Mouse (Mus musculus) hindbrain, embryonic 14.5 days (tissue): ENCODE results near the gene Zwilch. TPM values are rescaled to one million over a fixed set of nuclear protein-coding genes. Genes with fewer than 3 reads are reported as not detected.

ENCODE experiments used
- ATAC-seq: fragments of 200-750 bp; cut with Nextera tagmentation; 2 replicates; pipeline ENCODE4 v1.8.0; 2017; ENCODE audit warnings: moderate number of reproducible peaks, mild to moderate bottlenecking, moderate TSS enrichment, moderate library complexity; ENCODE audit not compliant: low FRiP score
- DNase-seq: peaks from one replicate; pipeline ENCODE4 v3.0.0-alpha.2; 2015; ENCODE audit warnings: low spot score
- H3K27ac ChIP-seq: fragments of 300-500 bp; sonication (generic); 2 replicates; pipeline ENCODE4 v1.5.1; 2014; ENCODE audit warnings: mild to moderate bottlenecking, moderate library complexity
- H3K27me3 ChIP-seq: fragments of 300-500 bp; sonication (generic); 2 replicates; pipeline ENCODE4 v1.6.1; 2014; ENCODE audit warnings: mild to moderate bottlenecking, low read length, mixed read lengths; ENCODE audit not compliant: control insufficient read depth, insufficient read depth
- H3K36me3 ChIP-seq: fragments of 300-500 bp; sonication (generic); replicated peaks from 2 replicates; pipeline ENCODE4 v1.6.1; 2014; ENCODE audit not compliant: control insufficient read depth, insufficient read depth
- H3K4me1 ChIP-seq: fragments of 300-500 bp; sonication (generic); replicated peaks from 2 replicates; pipeline ENCODE4 v1.6.1; 2014; ENCODE audit warnings: antibody characterized with exemption, low read length, mixed read lengths; ENCODE audit not compliant: control insufficient read depth, insufficient read depth
- H3K4me2 ChIP-seq: fragments of 300-500 bp; sonication (generic); replicated peaks from 2 replicates; pipeline ENCODE4 v1.6.1; 2014; ENCODE audit warnings: mild to moderate bottlenecking, moderate library complexity
- H3K4me3 ChIP-seq: fragments of 300-500 bp; sonication (generic); replicated peaks from 2 replicates; pipeline ENCODE4 v1.5.1; 2014; ENCODE audit warnings: mild to moderate bottlenecking, low read length
- H3K9ac ChIP-seq: fragments of 300-500 bp; sonication (generic); 2 replicates; pipeline ENCODE4 v1.6.1; 2014
- H3K9me3 ChIP-seq: fragments of 300-500 bp; sonication (generic); 2 replicates; pipeline ENCODE4 v1.6.1; 2016; ENCODE audit warnings: low read length; ENCODE audit not compliant: control insufficient read depth
- WGBS: fragments of 180-500 bp; shearing (Covaris S2); extraction: QIAGEN DNeasy Blood & Tissue Kit; methylation state at CpG from one replicate; pipeline ENCODE4 v1.1.7; 2014; 5-methylcytosine and 5-hydroxymethylcytosine counted together
- polyA plus RNA-seq: library from polyadenylated mRNA; unstranded; fragments of >200 nt; fragmentation: Nextera tagmentation; extraction: Ambion mirVana; gene quantifications from 2 replicates; pipeline ENCODE4 v1.2.1, GENCODE M21; 2014

Gene Zwilch
- polyA plus RNA-seq: 3.6 and 4.3 TPM in 2 replicates

DNA sequence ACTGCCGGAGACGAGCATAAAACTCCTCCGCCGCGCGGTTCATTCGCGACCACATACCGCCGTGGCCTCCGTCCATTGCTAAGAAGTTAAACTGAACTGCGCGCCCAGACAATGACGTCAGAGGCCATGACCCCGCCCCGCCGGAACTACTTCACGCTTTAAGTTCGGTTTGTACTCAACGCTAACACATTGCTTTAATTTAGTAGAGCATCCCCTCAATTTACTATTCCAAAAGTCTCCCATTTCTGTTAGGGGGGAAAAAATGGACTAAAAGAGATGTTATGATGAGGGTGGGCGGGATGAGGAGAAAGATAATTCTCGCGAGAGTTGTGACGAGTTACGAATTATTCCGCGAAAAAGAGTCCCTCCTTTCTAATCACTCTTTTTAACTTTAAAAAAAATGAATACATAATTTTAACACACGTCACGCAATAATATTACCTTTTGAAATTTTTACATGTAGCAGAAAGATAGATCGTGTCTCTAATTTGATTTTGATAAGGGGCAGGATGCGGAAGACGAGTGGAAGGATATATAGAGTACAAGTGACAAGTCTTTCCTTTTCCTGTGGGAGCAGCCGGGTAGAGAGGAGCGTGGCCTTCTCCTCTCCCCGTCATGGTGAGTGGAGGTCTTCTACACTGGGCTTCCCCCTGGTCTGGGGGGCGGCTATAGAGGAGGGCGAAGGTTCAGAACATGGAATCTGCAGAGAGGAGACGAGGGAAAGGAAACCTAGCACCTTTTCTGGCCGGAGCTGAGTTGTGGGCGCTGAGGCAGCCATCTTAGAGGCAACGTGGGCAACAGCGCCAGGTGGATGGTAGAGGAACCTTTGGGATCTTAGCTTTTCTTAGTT is at the start of gene Zwilch, which contains the start of gene Rpl4:
TSS of gene Zwilch (minus strand) at position 289 of the 850 bp plus-strand sequence.
TSS of gene Rpl4 (plus strand) at position 560 of the 850 bp plus-strand sequence.
- H3K36me3 ChIP-seq: peaks cover 35% of the 10 kb centered on the region
- H3K27ac ChIP-seq: peak within 1 kb of the TSS; percentile 82
- no peaks in the 10 kb centered on the region for H3K27me3 ChIP-seq
- peak within 1 kb of the TSS; percentile 81 for H3K9ac ChIP-seq
- peaks cover 16% of the 10 kb centered on the region for H3K4me1 ChIP-seq
- ATAC-seq (peak; percentile 83), DNase-seq (peak; percentile 90)
- peak within 1 kb of the TSS; percentile 97 for H3K4me2 ChIP-seq
- peak within 1 kb of the TSS; percentile 82 for H3K4me3 ChIP-seq
- under 1% methylated on average over 42 of the region's 42 CpGs for WGBS
- H3K9me3 ChIP-seq: no peaks in the 10 kb centered on the region

DNA sequence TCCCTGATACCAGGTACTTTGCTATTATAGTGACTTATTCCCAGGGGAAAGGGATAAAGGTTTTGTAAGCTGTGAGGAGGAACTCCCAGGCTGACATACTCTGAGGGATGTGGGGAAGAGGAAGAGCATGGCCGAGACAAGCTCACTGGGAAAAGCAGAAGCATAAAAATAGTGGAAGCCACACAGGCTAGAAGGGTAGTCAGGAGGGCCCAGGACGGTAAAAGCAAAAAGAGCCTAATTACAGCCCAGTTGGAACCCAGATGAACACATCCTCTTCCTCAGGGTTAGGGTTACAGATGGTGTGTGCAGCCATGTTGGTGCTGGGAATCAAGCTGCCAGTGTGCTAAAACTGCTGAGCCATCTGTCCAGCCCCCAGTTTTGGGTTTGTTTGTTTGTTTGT is 49.2 kb upstream of the Zwilch start:
- Histone ChIP-seq H3K36me3 (no peaks in the 10 kb centered on the region), H3K27me3 (no peaks in the 10 kb centered on the region), H3K27ac (no peak overlapping the region), H3K9ac (no peak overlapping the region), H3K9me3 (no peaks in the 10 kb centered on the region), H3K4me3 (no peak overlapping the region), H3K4me1 (no peaks in the 10 kb centered on the region), H3K4me2 (no peak overlapping the region)
- ATAC-seq: no peak
- no peak for DNase-seq
- 60% methylated on average over 2 of the region's 2 CpGs for WGBS

DNA sequence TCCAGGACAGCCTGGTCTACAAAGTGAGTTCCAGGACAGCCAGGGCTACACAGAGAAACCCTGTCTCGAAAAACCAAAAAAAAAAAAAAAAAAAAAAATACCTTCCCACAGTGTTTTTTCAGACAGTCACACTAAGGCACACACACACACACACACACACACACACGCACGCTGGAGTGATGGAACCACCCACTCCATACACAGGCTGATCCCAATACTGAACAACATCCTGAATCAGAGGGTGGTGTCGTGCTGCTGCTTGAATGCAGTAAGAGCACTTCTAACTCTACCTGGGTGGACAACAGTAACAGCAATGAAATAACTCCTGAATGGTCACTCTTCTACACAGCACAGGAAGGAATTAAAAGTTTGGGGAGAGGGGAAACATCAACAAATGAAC is 48.6 kb upstream of the Zwilch start:
- Histone ChIP-seq H3K9me3 (no peaks in the 10 kb centered on the region), H3K27ac (no peak overlapping the region), H3K9ac (no peak overlapping the region), H3K4me2 (no peak overlapping the region), H3K4me1 (no peaks in the 10 kb centered on the region), H3K4me3 (no peak overlapping the region), H3K27me3 (no peaks in the 10 kb centered on the region), H3K36me3 (no peaks in the 10 kb centered on the region)
- ATAC-seq (no peak), DNase-seq (no peak)
- 90% methylated on average over 4 of the region's 4 CpGs for WGBS

DNA sequence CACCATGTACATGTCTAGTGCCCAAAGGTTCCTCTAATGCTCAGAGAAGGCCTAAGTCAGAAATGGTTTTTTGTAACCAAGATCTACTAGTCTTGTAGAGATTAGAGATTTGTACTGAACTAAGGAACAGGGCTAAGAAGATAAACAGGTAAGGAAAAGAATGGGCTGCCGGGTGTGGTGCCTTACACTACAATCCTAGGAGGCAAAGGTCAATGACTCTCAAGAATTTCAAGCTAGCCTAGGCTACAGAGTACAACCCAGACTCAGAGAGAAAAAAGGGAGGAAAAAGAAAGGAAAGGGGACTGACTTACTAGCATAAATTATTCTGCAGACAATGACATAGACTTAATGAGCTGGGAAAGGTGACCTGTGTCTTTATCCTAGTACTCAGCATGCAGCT is 47.7 kb upstream of the Zwilch start:
- no peak for DNase-seq
- no peak overlapping the region for H3K27ac ChIP-seq
- 58% methylated on average over 1 of the region's 1 CpGs for WGBS
- no peak overlapping the region for H3K4me2 ChIP-seq
- no peaks in the 10 kb centered on the region for H3K9me3 ChIP-seq
- ATAC-seq: no peak
- no peaks in the 10 kb centered on the region for H3K36me3 ChIP-seq
- no peak overlapping the region for H3K4me3 ChIP-seq
- no peaks in the 10 kb centered on the region for H3K4me1 ChIP-seq
- H3K9ac ChIP-seq: no peak overlapping the region
- H3K27me3 ChIP-seq: no peaks in the 10 kb centered on the region

DNA sequence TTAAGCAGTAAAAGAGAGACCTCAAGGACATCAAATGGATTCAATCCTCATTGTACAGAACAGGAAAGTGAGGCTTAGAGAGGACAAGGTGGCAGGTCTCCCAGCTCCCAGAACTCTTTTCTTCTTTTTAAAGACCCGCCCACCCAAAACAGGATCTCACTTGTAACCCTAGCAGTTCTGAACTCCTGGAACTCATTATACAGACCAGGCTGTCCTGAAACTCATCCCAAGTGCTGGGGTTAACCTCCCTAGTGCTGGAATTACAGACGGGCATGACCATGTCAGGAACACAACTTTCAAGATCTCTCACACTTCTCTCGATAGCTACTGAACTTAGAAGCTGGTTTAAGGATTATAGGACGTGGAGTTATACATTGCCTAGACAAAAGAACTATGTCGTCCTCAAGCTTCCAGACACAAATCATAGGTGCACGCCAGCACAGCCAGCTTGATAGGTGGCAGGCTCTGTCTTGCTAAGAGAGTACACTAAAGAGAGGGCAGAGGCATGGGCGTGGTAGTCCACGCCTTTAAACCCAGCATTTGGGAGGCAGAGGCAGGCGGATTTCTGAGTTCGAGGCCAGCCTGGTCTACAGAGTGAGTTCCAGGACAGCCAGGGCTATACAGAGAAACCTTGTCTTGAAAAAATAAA is 47.0 kb upstream of the Zwilch start:
- no peaks in the 10 kb centered on the region for H3K9me3 ChIP-seq
- no peaks in the 10 kb centered on the region for H3K27me3 ChIP-seq
- H3K9ac ChIP-seq: no peak overlapping the region
- ATAC-seq: no peak
- H3K27ac ChIP-seq: no peak overlapping the region
- no peak overlapping the region for H3K4me2 ChIP-seq
- DNase-seq: no peak
- no peaks in the 10 kb centered on the region for H3K4me1 ChIP-seq
- WGBS: 90% methylated on average over 10 of the region's 10 CpGs
- H3K36me3 ChIP-seq: no peaks in the 10 kb centered on the region
- no peak overlapping the region for H3K4me3 ChIP-seq

DNA sequence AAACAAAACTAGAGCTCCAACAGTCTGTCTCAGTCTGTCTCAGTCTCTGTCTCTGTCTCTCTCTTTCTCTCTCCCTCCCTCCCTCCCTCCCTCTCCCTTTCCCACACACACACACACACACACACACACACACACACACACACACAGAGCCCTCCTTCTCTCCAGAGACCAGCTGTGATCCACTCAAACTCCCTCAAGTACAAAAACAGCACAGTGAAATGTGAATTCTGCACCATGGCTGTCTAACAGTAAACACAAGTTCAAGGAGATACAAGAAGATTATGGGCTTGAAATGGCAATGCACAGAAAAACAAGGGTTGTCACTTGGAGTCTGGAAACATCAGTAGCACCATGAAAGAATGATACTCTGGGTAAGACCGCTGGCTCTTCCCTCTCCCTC is 46.4 kb upstream of the Zwilch start:
- H3K9ac ChIP-seq: no peak overlapping the region
- no peak overlapping the region for H3K4me3 ChIP-seq
- no peaks in the 10 kb centered on the region for H3K4me1 ChIP-seq
- no peaks in the 10 kb centered on the region for H3K9me3 ChIP-seq
- no peaks in the 10 kb centered on the region for H3K36me3 ChIP-seq
- no peak for DNase-seq
- WGBS: 67% methylated on average over 1 of the region's 1 CpGs
- H3K27ac ChIP-seq: no peak overlapping the region
- no peak overlapping the region for H3K4me2 ChIP-seq
- H3K27me3 ChIP-seq: no peaks in the 10 kb centered on the region
- ATAC-seq: no peak

DNA sequence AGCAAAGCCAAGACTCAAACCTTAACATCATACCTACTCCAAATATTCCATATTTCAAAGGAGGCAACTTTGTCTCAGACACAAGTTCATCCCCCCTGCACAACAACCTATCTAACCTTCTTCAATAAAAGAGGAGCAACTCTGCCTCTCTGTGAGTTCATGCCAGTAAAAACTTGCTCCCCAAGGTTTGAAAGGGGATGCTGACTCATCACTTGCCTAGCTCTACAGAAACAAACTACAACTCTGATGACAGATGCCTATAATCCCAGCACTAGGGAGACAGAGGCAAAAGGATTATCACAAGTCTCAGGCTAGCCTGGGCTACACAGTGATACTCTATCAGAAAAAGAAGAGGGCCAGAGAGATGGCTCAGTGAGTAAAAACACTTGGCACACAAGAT is 45.0 kb upstream of the Zwilch start:
- Histone ChIP-seq H3K9me3 (no peaks in the 10 kb centered on the region), H3K36me3 (no peaks in the 10 kb centered on the region), H3K4me3 (no peak overlapping the region), H3K9ac (no peak overlapping the region), H3K4me2 (no peak overlapping the region), H3K27ac (no peak overlapping the region), H3K27me3 (no peaks in the 10 kb centered on the region), H3K4me1 (no peaks in the 10 kb centered on the region)
- ATAC-seq (no peak), DNase-seq (no peak)

DNA sequence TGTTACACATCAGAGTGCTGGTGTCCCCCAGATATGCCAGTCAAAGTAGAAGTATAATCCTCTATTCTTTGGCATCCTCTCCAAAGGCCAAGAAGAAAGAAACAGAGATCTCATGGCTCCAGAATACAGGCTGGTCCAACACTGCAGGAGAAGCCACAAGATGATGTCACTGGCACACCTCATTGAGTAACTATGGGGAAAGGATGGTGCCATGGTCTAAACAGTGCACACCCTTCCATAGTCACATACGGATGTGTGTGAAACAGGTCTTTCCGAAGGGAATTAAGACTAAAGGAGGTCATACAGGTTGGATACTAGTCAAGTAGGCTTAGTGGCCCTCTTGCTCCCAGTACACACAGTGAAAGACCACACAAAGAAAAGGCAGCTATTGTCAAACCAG is 43.7 kb upstream of the Zwilch start:
- H3K4me1 ChIP-seq: no peaks in the 10 kb centered on the region
- H3K36me3 ChIP-seq: peaks cover 9% of the 10 kb centered on the region; the same call in 1 of the 2 replicates
- WGBS: 98% methylated on average over 2 of the region's 2 CpGs
- no peaks in the 10 kb centered on the region for H3K27me3 ChIP-seq
- no peak overlapping the region for H3K4me3 ChIP-seq
- ATAC-seq: no peak
- H3K27ac ChIP-seq: no peak overlapping the region
- H3K4me2 ChIP-seq: no peak overlapping the region
- H3K9ac ChIP-seq: no peak overlapping the region
- no peak for DNase-seq
- H3K9me3 ChIP-seq: no peaks in the 10 kb centered on the region

DNA sequence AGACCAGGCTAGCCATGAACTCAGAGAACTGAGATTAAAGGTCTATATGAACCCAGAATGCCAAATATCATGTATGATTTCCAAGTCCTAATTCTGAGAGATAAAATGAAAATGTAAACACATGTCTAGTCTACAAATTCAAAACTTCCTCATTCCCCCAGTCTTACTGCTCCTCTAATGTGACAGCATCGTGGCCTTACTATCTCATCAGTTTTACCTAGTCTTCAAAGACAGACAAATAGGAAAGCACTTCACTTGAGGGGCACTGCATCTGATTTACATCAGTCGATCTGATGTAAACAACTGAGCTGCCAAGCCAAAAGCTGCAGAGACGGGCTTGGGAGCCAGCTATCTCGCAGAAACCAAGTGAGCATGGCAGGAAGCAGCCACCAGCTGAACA is 43.2 kb upstream of the Zwilch start:
- WGBS: 88% methylated on average over 4 of the region's 4 CpGs
- Histone ChIP-seq H3K4me2 (no peak overlapping the region), H3K4me3 (no peak overlapping the region), H3K9ac (no peak overlapping the region), H3K4me1 (no peaks in the 10 kb centered on the region), H3K36me3 (peaks cover 10% of the 10 kb centered on the region), H3K9me3 (no peaks in the 10 kb centered on the region), H3K27me3 (no peaks in the 10 kb centered on the region), H3K27ac (no peak overlapping the region)
- DNase-seq (no peak), ATAC-seq (no peak)
